Mouse (Mus musculus) erythroblast, adult 5-6 weeks (primary cell): ENCODE data around the gene 5730409E04Rik. TPM values are rescaled to one million over a fixed set of nuclear protein-coding genes. Genes with fewer than 3 reads are reported as not detected.
A peak's percentile ranks its signal among the peaks of the same experiment; 100 is the strongest.

ENCODE experiments used
- ATAC-seq: replicated peaks from 2 replicates; pipeline ENCODE4 v1.8.0; 2016; ENCODE audit warnings: moderate number of reproducible peaks, mild to moderate bottlenecking, moderate TSS enrichment, inconsistent platforms; ENCODE audit not compliant: poor library complexity, low FRiP score, severe bottlenecking
- total RNA-seq, 2 experiments: library from RNA; stranded (forward) in 1 of 2; stranded (reverse) in 1 of 2; fragments of 150-400 nt in 1 of 2; fragments of 200-764, 138-1000 nt in 1 of 2; gene quantifications; 2 replicates each; pipeline versions ENCODE4 v1.2.3 to v1.2.4; 2015 to 2017; ENCODE audit warnings: low replicate concordance in 2 of 2

Gene 5730409E04Rik
- total RNA-seq (2015; ENCODE audit: low replicate concordance) (1.2 TPM in 1 of 2 replicates, not detected in the other), total RNA-seq (2017; ENCODE audit: low replicate concordance) (0.09 TPM in 1 of 2 replicates, not detected in the other)

GRCm38 (mm10) chr4:126609606-126610181 is at the start of gene 5730409E04Rik:
TSS of gene 5730409E04Rik (plus strand) at chr4:126609818.
- no peak for ATAC-seq

GRCm38 (mm10) chr4:126563798-126564197 is 45.8 kb upstream of the 5730409E04Rik start:
- ATAC-seq = no peak

- no peak for ATAC-seq
These were observed 42.4 kb upstream of the 5730409E04Rik start for GRCm38 (mm10) chr4:126567243-126567642.

GRCm38 (mm10) chr4:126569783-126570182 is 39.8 kb upstream of the 5730409E04Rik start:
- ATAC-seq = no peak

- ATAC-seq = no peak
These were observed 33.3 kb upstream of the 5730409E04Rik start for GRCm38 (mm10) chr4:126576281-126576680.

- no peak for ATAC-seq
These were observed 31.7 kb upstream of the 5730409E04Rik start for GRCm38 (mm10) chr4:126577920-126578319.

GRCm38 (mm10) chr4:126579077-126579476 is 30.5 kb upstream of the 5730409E04Rik start:
- no peak for ATAC-seq

GRCm38 (mm10) chr4:126585739-126586138 is 23.9 kb upstream of the 5730409E04Rik start:
- ATAC-seq = no peak

GRCm38 (mm10) chr4:126592039-126592438 is 17.6 kb upstream of the 5730409E04Rik start:
- no peak for ATAC-seq

GRCm38 (mm10) chr4:126599971-126600754 is 9.5 kb upstream of the 5730409E04Rik start:
- 0 out of 2 replicates have a peak, but pooled peaks have one; percentile 57 for ATAC-seq

- no peak for ATAC-seq
These were observed 7.8 kb upstream of the 5730409E04Rik start for GRCm38 (mm10) chr4:126601597-126602444.

GRCm38 (mm10) chr4:126602445-126602762 is 7.2 kb upstream of the 5730409E04Rik start:
- no peak for ATAC-seq

- no peak for ATAC-seq
These were observed 5.5 kb upstream of the 5730409E04Rik start for GRCm38 (mm10) chr4:126604141-126604540.

GRCm38 (mm10) chr4:126605751-126606150 is 3.9 kb upstream of the 5730409E04Rik start:
- no peak for ATAC-seq

- no peak for ATAC-seq
These were observed 2.4 kb downstream of the 5730409E04Rik start for GRCm38 (mm10) chr4:126611991-126612390.

GRCm38 (mm10) chr4:126616312-126616711 is 6.7 kb downstream of the 5730409E04Rik start:
- no peak for ATAC-seq

- ATAC-seq = no peak
These were observed 10.2 kb downstream of the 5730409E04Rik start for GRCm38 (mm10) chr4:126619691-126620330.

- ATAC-seq = no peak
These were observed 10.8 kb downstream of the 5730409E04Rik start for GRCm38 (mm10) chr4:126620349-126620874.

GRCm38 (mm10) chr4:126627021-126627681 is 17.5 kb downstream of the 5730409E04Rik start:
- ATAC-seq = no peak
